Mouse (Mus musculus) ES-E14 (cell line): Measurements from ENCODE around the gene Ap1g2. TPM values are rescaled to one million over a fixed set of nuclear protein-coding genes. Genes with fewer than 3 reads are reported as not detected.

Source experiments
- DNase-seq: peaks from one replicate; pipeline ENCODE4 v3.0.0-alpha.2; 2013; ENCODE audit warnings: low read depth, low spot score
- H3K27ac ChIP-seq: 2 replicates; pipeline ENCODE4 v1.5.1; 2012; ENCODE audit warnings: low read depth, mild to moderate bottlenecking, low read length, moderate library complexity, mixed read lengths; ENCODE audit not compliant: poor library complexity, insufficient read depth, severe bottlenecking
- H3K36me3 ChIP-seq: 2 replicates; pipeline ENCODE4 v1.6.1; 2012; ENCODE audit warnings: mild to moderate bottlenecking, low read length, moderate library complexity, mixed read lengths; ENCODE audit not compliant: control insufficient read depth, poor library complexity, insufficient read depth, severe bottlenecking
- H3K4me1 ChIP-seq, 2 experiments: fragments of 150-350 bp in 1 of 2; sonication (generic) in 1 of 2; 2 replicates each; pipeline ENCODE4 v1.6.1; 2012; ENCODE audit warnings: low read length in 2 of 2, mild to moderate bottlenecking in 1 of 2, mixed read lengths in 1 of 2; ENCODE audit not compliant: control insufficient read depth in 2 of 2, insufficient read depth in 2 of 2, poor library complexity in 1 of 2
- H3K4me3 ChIP-seq, 2 experiments: fragments of 150-350 bp in 1 of 2; sonication (generic) in 1 of 2; 2 replicates each; pipeline ENCODE4 v1.5.1; 2012; ENCODE audit warnings: low read length in 2 of 2, low read depth in 1 of 2, mild to moderate bottlenecking in 1 of 2, mixed read lengths in 1 of 2; ENCODE audit not compliant: insufficient read depth in 1 of 2, poor library complexity in 1 of 2, severe bottlenecking in 1 of 2
- H3K9ac ChIP-seq: 2 replicates; pipeline ENCODE4 v1.6.1; 2012; ENCODE audit warnings: low read depth, mild to moderate bottlenecking, low read length, mixed read lengths; ENCODE audit not compliant: poor library complexity, insufficient read depth, severe bottlenecking
- H3K9me3 ChIP-seq: fragments of 150-350 bp; sonication (generic); 2 replicates; pipeline ENCODE4 v1.6.1; 2012; ENCODE audit warnings: low read depth, mild to moderate bottlenecking, low read length; ENCODE audit not compliant: control insufficient read depth, insufficient read depth
- CHD2 ChIP-seq: IDR thresholded peaks from 2 replicates; pipeline ENCODE4 v1.6.1; 2014; ENCODE audit warnings: mild to moderate bottlenecking, low read depth, low read length, inconsistent platforms
- HCFC1 ChIP-seq: IDR thresholded peaks from 2 replicates; pipeline ENCODE4 v1.6.1; 2012; ENCODE audit warnings: low read length, inconsistent platforms, borderline replicate concordance; ENCODE audit not compliant: insufficient read depth
- MAFK ChIP-seq: IDR thresholded peaks from 2 replicates; pipeline ENCODE4 v1.6.1; 2014; ENCODE audit warnings: mild to moderate bottlenecking, low read depth, low read length, inconsistent platforms; ENCODE audit not compliant: insufficient read depth
- ZC3H11A ChIP-seq: IDR thresholded peaks from 2 replicates; pipeline ENCODE4 v1.6.1; 2012; ENCODE audit warnings: low read depth, mild to moderate bottlenecking, inconsistent platforms, low read length, borderline replicate concordance
- ZNF384 ChIP-seq: IDR thresholded peaks from 2 replicates; pipeline ENCODE4 v1.6.1; 2012; ENCODE audit warnings: low read depth, low read length, inconsistent platforms
- in situ Hi-C, 2 experiments: fragments of 600-800 bp; cut with MboI; formaldehyde crosslinking; loops; one replicate each; pipeline ENCODE4 v1.15.1; 2025; ENCODE audit warnings: low sequenced_read_pairs in 2 of 2, inconsistent platforms in 1 of 2; ENCODE audit not compliant: unreplicated experiment in 2 of 2
- total RNA-seq: library from RNA; depleted of rRNA; stranded (reverse); fragments of 300-350 nt; gene quantifications from 2 replicates; pipeline ENCODE4 v1.2.3, GENCODE M21; 2012

Ap1g2 gene
- total RNA-seq, 1 experiment: 5.9 TPM

GRCm38 (mm10) chr14:55110076-55110475, 3.7 kb upstream of the Ap1g2 start:
- H3K9me3 ChIP-seq: no peaks in the 10 kb centered on the region
- H3K9ac ChIP-seq: no peak overlapping the region
- in situ Hi-C loops: no loop called here
- H3K4me3 ChIP-seq: no peak overlapping the region
- TF ChIP-seq CHD2: no peak
- no peak for TF ChIP-seq ZNF384
- no peak for TF ChIP-seq MAFK
- no peak for TF ChIP-seq HCFC1
- no peak for TF ChIP-seq ZC3H11A
- peaks cover 5 to 17% of the 10 kb centered on the region in 2 experiments; a peak in 3 of 4 replicates for H3K4me1 ChIP-seq
- H3K27ac ChIP-seq: no peak overlapping the region
- DNase-seq: no peak
- H3K36me3 ChIP-seq: no peaks in the 10 kb centered on the region

GRCm38 (mm10) chr14:55109048-55109873, 2.9 kb upstream of the Ap1g2 start:
- Histone ChIP-seq H3K4me1 (peaks cover 3 to 20% of the 10 kb centered on the region in 2 experiments; a peak in 3 of 4 replicates), H3K9me3 (no peaks in the 10 kb centered on the region), H3K9ac (no peak overlapping the region), H3K4me3 (no peak overlapping the region), H3K27ac (no peak overlapping the region), H3K36me3 (no peaks in the 10 kb centered on the region)
- DNase-seq: no peak
- in situ Hi-C loops: no loop called here
- TF ChIP-seq HCFC1 (no peak), ZNF384 (no peak), ZC3H11A (no peak), MAFK (no peak), CHD2 (no peak)

- Histone ChIP-seq H3K9me3 (no peaks in the 10 kb centered on the region), H3K4me3 (no peak overlapping the region), H3K9ac (no peak overlapping the region), H3K36me3 (peaks cover 4% of the 10 kb centered on the region; the same call in 1 of the 2 replicates), H3K4me1 (peaks cover 0 to 17% of the 10 kb centered on the region in 2 experiments; a peak in 1 of 4 replicates), H3K27ac (no peak overlapping the region)
- TF ChIP-seq MAFK (no peak), ZC3H11A (no peak)
- in situ Hi-C loops: no loop called here
- DNase-seq: no peak
Observed at GRCm38 (mm10) chr14:55108202-55108870, 1.9 kb upstream of the Ap1g2 start.

DNA sequence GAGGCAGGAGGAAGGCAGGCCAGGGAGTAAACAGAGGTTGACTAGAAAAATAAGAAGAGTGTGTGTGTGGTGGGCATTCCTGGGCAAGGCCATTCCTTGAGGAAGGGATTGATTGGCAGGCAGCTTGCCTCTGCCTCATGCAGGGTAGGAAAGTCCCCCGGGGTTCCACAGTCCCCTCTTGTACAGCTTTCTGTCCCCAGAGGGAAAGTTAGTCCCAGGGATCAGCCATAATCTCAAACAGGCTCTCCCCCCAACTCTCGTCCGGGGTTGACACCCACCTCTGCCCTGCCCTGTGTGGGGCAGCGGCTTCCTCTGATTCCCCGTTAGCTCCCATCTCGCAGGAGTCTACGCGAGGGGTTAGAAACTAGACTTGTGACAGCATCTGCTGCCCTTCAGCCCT, 597 bp upstream of the Ap1g2 start:
- Histone ChIP-seq H3K9me3 (no peaks in the 10 kb centered on the region), H3K27ac (no peak overlapping the region), H3K9ac (no peak overlapping the region), H3K36me3 (peaks cover 6% of the 10 kb centered on the region; the same call in 1 of the 2 replicates), H3K4me3 (no peak overlapping the region), H3K4me1 (peaks cover 0 to 16% of the 10 kb centered on the region in 2 experiments; a peak in 1 of 4 replicates)
- TF ChIP-seq ZC3H11A: no peak
- no peak for TF ChIP-seq MAFK
- no peak for TF ChIP-seq CHD2
- no peak for TF ChIP-seq HCFC1
- TF ChIP-seq ZNF384: no peak
- in situ Hi-C loops: no loop called here
- DNase-seq: no peak
